Mouse (Mus musculus): ENCODE results near the gene Jsrp1.

Gene Jsrp1

GRCm38 (mm10) chr10:80813366-80813765 lies at the start of gene Jsrp1:
TSS of gene Jsrp1 (minus strand) at chr10:80813498.
- DNase-seq: no peak

GRCm38 (mm10) chr10:80862305-80862704 lies 49.0 kb upstream of the Jsrp1 start:
- no peak for DNase-seq

GRCm38 (mm10) chr10:80858350-80858935 lies 45.1 kb upstream of the Jsrp1 start:
- DNase-seq: no peak

- DNase-seq: no peak
Measured at GRCm38 (mm10) chr10:80857848-80858247, 44.5 kb upstream of the Jsrp1 start.

- DNase-seq: no peak
Measured at GRCm38 (mm10) chr10:80857386-80857785, 44.1 kb upstream of the Jsrp1 start.

- DNase-seq: no peak
Measured at GRCm38 (mm10) chr10:80856908-80857307, 43.6 kb upstream of the Jsrp1 start.

GRCm38 (mm10) chr10:80856267-80856666 lies 43.0 kb upstream of the Jsrp1 start:
- DNase-seq: no peak

GRCm38 (mm10) chr10:80855749-80856073 lies 42.4 kb upstream of the Jsrp1 start:
- DNase-seq: peak; percentile 72 to 79

GRCm38 (mm10) chr10:80854913-80855748 lies 41.8 kb upstream of the Jsrp1 start, which contains the start of the genes Lsm7 and Sppl2b:
TSS of gene Lsm7 (minus strand) at chr10:80855209.
TSS of gene Sppl2b (plus strand) at chr10:80855275.
- DNase-seq: peak; percentile 99

GRCm38 (mm10) chr10:80848571-80848970 lies 35.3 kb upstream of the Jsrp1 start:
- DNase-seq: no peak

GRCm38 (mm10) chr10:80845732-80846131 lies 32.4 kb upstream of the Jsrp1 start:
- DNase-seq: no peak

GRCm38 (mm10) chr10:80845055-80845693 lies 31.9 kb upstream of the Jsrp1 start:
- peak; percentile 48 to 64 for DNase-seq

GRCm38 (mm10) chr10:80843931-80844547 lies 30.7 kb upstream of the Jsrp1 start, which contains the start of gene Lingo3:
TSS of gene Lingo3 (minus strand) at chr10:80844039.
- peak; percentile 88 to 92 for DNase-seq

- peak; percentile 52 to 59 for DNase-seq
Measured at GRCm38 (mm10) chr10:80843087-80843930, 30.0 kb upstream of the Jsrp1 start.

- no peak for DNase-seq
Measured at GRCm38 (mm10) chr10:80842334-80842733, 29.0 kb upstream of the Jsrp1 start.

- DNase-seq: no peak
Measured at GRCm38 (mm10) chr10:80841685-80842084, 28.4 kb upstream of the Jsrp1 start.

GRCm38 (mm10) chr10:80839848-80840247 lies 26.6 kb upstream of the Jsrp1 start:
- DNase-seq: peak in 1 of 2 experiments; percentile 22

GRCm38 (mm10) chr10:80838346-80838912 lies 25.1 kb upstream of the Jsrp1 start:
- peak in 1 of 2 experiments; percentile 50 for DNase-seq

- DNase-seq: peak; percentile 76 to 78
Measured at GRCm38 (mm10) chr10:80837827-80838226, 24.5 kb upstream of the Jsrp1 start.

- peak; percentile 64 to 71 for DNase-seq
Measured at GRCm38 (mm10) chr10:80836949-80837379, 23.7 kb upstream of the Jsrp1 start.

- DNase-seq: peak; percentile 44 to 50
Measured at GRCm38 (mm10) chr10:80835617-80836016, 22.3 kb upstream of the Jsrp1 start.

GRCm38 (mm10) chr10:80832818-80833217 lies 19.5 kb upstream of the Jsrp1 start:
- no peak for DNase-seq
